Mouse (Mus musculus) limb, embryonic 14.5 days (tissue): ENCODE measurements around the gene Fnip1. TPM values are rescaled to one million over a fixed set of nuclear protein-coding genes. Genes with fewer than 3 reads are reported as not detected.

Source experiments
- ATAC-seq: fragments of 200-750 bp; cut with Nextera tagmentation; 2 replicates; pipeline ENCODE4 v1.8.0; 2017; ENCODE audit warnings: low read depth, moderate number of reproducible peaks, moderate TSS enrichment; ENCODE audit not compliant: low FRiP score
- DNase-seq: peaks from one replicate; pipeline ENCODE4 v3.0.0-alpha.2; 2015; ENCODE audit warnings: low spot score
- H3K27ac ChIP-seq: fragments of 300-500 bp; sonication (generic); replicated peaks from 2 replicates; pipeline ENCODE4 v1.5.1; 2014; ENCODE audit warnings: low read depth, mild to moderate bottlenecking, low read length, moderate library complexity, mixed read lengths
- H3K27me3 ChIP-seq: fragments of 300-500 bp; sonication (generic); 2 replicates; pipeline ENCODE4 v1.6.1; 2014; ENCODE audit warnings: low read length, mixed read lengths; ENCODE audit not compliant: control insufficient read depth, insufficient read depth
- H3K36me3 ChIP-seq: fragments of 300-500 bp; sonication (generic); 2 replicates; pipeline ENCODE4 v1.6.1; 2014; ENCODE audit warnings: mild to moderate bottlenecking, low read length, moderate library complexity, mixed read lengths; ENCODE audit not compliant: control insufficient read depth, insufficient read depth
- H3K4me1 ChIP-seq: fragments of 300-500 bp; sonication (generic); 2 replicates; pipeline ENCODE4 v1.6.1; 2014; ENCODE audit warnings: antibody characterized with exemption, low read length, mixed read lengths; ENCODE audit not compliant: control insufficient read depth, insufficient read depth
- H3K4me2 ChIP-seq: fragments of 300-500 bp; sonication (generic); replicated peaks from 2 replicates; pipeline ENCODE4 v1.6.1; 2014; ENCODE audit warnings: low read depth, mild to moderate bottlenecking, low read length, moderate library complexity; ENCODE audit not compliant: severe bottlenecking
- H3K4me3 ChIP-seq: fragments of 300-500 bp; sonication (generic); replicated peaks from 2 replicates; pipeline ENCODE4 v1.5.1; 2014; ENCODE audit warnings: low read length
- H3K9ac ChIP-seq: fragments of 300-500 bp; sonication (generic); 2 replicates; pipeline ENCODE4 v1.6.1; 2014; ENCODE audit warnings: mild to moderate bottlenecking, low read depth, low read length, moderate library complexity; ENCODE audit not compliant: severe bottlenecking
- H3K9me3 ChIP-seq: fragments of 300-500 bp; sonication (generic); 2 replicates; pipeline ENCODE4 v1.6.1; 2016; ENCODE audit warnings: low read length; ENCODE audit not compliant: control insufficient read depth
- POLR2A ChIP-seq: fragments of 200-500 bp; IDR thresholded peaks from 2 replicates; pipeline ENCODE4 v1.8.0; 2012; ENCODE audit warnings: inconsistent platforms, mild to moderate bottlenecking, moderate library complexity, borderline replicate concordance; ENCODE audit not compliant: insufficient read depth, insufficient read length; ENCODE audit errors: extremely low read depth
- WGBS: fragments of 180-500 bp; shearing (Covaris S2); extraction: QIAGEN DNeasy Blood & Tissue Kit; methylation state at CpG from one replicate; pipeline ENCODE4 v1.1.7; 2014; 5-methylcytosine and 5-hydroxymethylcytosine counted together
- polyA plus RNA-seq, 2 experiments: library from polyadenylated mRNA; depleted of rRNA in 1 of 2; stranded (reverse) in 1 of 2; unstranded in 1 of 2; fragments of >200 nt; fragmentation: Nextera tagmentation in 1 of 2; extraction: Ambion mirVana in 1 of 2; gene quantifications; 2 replicates each; pipeline versions ENCODE4 v1.2.1 to v1.2.3; 2012 to 2014

Fnip1 gene
- polyA plus RNA-seq, 2 experiments: 9.7 to 13.4 TPM

DNA sequence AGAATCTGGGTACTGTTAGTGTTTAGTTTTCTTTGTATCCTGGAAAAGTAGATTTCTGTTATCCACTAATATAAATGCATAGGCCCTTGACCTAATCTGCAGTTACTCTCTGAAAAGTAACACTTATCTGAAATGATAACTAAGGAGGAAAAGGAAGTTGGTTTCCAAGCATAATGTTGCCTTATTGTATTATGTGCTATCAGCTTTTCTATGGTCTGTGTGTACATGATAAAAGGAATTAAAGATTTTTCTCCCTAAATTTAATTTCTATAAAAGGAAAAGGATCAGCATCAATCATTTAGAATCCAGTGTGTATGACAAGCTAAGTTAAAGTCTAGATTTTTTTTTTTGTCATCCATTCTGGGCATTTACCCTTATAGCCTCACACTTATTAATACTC, 75.6 kb downstream of the Fnip1 start:
- Histone ChIP-seq H3K4me2 (no peak overlapping the region), H3K9ac (no peak overlapping the region), H3K36me3 (peaks cover 24% of the 10 kb centered on the region), H3K27me3 (no peaks in the 10 kb centered on the region), H3K4me1 (no peaks in the 10 kb centered on the region), H3K27ac (no peak overlapping the region), H3K9me3 (no peaks in the 10 kb centered on the region), H3K4me3 (no peak overlapping the region)
- ATAC-seq: no peak
- TF ChIP-seq POLR2A: no peak
- DNase-seq: no peak

DNA sequence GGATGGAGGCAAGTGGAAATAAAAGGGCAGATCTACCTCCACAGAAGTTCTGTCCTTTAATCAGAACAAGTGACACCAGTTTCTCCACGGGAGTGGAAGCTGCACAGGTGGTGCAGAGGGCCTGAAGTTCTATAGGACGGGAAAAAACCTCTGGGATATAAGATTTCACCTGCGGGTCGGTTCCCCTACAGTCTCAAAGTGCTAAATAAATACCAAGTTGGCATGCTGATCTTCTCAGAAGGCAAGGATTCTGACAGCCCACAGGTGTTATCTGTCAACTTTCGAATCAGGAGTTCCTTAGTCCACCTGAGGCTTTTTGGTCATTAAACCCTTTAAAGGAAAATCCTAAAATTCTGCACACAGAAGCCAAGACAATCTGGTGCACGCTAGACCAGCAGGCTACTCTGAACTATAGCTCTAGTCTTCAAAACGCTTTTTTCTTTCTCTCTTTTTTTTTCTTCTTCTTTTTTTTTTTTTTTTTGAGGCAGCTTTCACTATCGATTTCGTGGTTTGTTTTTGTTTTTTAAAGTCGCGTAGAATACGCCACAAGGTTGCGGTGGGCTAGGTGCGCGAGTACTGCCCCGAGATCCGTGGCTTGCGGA, 84.0 kb downstream of the Fnip1 start:
- Histone ChIP-seq H3K9ac (peak overlapping the region; percentile 68), H3K27ac (peak overlapping the region; percentile 91), H3K36me3 (no peaks in the 10 kb centered on the region), H3K27me3 (no peaks in the 10 kb centered on the region), H3K4me1 (peaks cover 11% of the 10 kb centered on the region), H3K4me3 (peak overlapping the region; percentile 78), H3K4me2 (peak overlapping the region; percentile 67), H3K9me3 (no peaks in the 10 kb centered on the region)
- WGBS: under 1% methylated on average over 18 of the region's 18 CpGs
- ATAC-seq (no peak), DNase-seq (peak; percentile 21)
- no peak for TF ChIP-seq POLR2A

DNA sequence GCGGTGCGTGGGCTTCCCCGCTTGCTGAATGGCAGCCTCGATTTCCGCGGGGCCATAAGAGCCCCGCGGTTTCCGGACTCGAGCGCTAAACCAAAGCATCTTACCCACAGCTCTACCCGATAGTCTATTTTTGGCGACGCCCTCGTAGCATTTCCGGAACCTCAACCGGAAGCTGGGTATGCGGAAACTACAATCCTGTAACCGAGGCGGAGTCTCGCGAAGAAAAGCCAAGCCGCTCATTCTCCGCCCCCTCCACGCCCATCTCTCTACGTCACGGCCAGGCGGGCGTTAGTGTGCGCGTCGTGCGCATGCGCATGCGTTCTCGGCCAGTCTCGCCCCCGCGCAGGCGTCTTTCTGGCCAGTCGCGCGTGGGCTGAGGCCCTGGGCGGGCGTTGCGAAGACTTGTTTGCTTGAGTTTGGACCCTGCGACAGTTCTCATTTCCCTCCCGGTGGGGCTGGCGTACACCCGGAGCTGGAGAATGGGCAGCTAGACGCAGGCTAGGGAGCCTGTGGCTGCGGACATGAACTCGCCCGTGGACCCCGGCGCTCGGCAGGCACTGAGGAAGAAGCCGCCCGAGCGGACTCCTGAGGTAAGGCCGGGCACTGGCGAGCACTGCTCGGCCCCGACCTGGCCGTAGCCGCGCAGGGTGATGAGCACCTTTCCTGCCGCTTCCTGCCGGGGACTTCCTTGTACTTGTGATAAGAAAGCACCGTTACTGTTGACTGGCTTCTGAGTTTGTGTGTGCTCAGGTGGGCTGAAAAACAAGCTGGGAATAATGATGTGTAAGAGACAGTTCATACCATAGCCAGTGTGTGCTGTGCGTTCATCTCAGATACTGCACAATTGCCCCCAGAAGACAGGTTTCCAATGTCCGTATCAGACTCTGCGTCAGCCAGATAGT, 84.8 kb downstream of the Fnip1 start, which contains the start of gene Rapgef6:
Gene Rapgef6, plus strand, starts transcription at position 319 of the 902 bp plus-strand sequence.
- Histone ChIP-seq H3K4me1 (peaks cover 11% of the 10 kb centered on the region), H3K9ac (peak within 1 kb of the TSS; percentile 83), H3K9me3 (no peaks in the 10 kb centered on the region), H3K4me3 (peak within 1 kb of the TSS; percentile 78), H3K4me2 (peak within 1 kb of the TSS; percentile 67), H3K27ac (peak within 1 kb of the TSS; percentile 91), H3K27me3 (no peaks in the 10 kb centered on the region), H3K36me3 (no peaks in the 10 kb centered on the region)
- ATAC-seq (peak; percentile 95), DNase-seq (peak; percentile 97)
- under 1% methylated on average over 67 of the region's 73 CpGs for WGBS
- peak; percentile 65; the same call in 1 of the 2 replicates for TF ChIP-seq POLR2A

DNA sequence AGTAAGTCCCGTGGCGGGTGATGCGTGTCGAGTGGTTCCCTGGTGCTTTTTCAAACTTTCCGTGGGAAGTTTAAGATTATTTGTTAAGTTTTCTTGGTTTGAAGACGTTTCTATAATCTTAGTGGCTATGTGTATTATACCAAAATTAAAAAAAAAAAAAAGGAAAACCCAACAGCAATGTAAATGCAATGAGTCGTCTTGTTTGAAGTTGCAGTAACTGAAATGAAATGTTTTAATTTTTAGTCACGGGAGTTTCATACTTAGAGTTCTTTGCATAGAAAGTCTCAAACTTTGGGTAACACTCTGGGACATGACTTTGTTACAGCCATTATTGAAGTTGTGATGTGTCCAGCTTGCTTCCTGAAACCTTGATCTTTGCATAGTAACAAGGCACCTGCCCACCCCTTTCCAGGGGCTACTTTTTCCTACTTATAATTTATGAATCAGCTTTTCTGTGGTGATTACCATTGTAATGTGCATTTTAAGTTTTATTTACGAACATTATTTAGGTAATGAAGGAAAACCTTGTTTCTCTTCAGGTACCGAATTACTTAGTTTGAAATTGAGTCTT, 85.5 kb downstream of the Fnip1 start:
- no peak for DNase-seq
- Histone ChIP-seq H3K27me3 (no peaks in the 10 kb centered on the region), H3K9ac (peak overlapping the region; percentile 83), H3K9me3 (no peaks in the 10 kb centered on the region), H3K27ac (no peak overlapping the region; the same call in 1 of the 2 replicates), H3K4me2 (peak overlapping the region; percentile 67), H3K4me3 (peak overlapping the region; percentile 78), H3K4me1 (peaks cover 11% of the 10 kb centered on the region), H3K36me3 (no peaks in the 10 kb centered on the region)
- no peak for TF ChIP-seq POLR2A
- WGBS: 18% methylated on average over 10 of the region's 10 CpGs
- no peak for ATAC-seq

DNA sequence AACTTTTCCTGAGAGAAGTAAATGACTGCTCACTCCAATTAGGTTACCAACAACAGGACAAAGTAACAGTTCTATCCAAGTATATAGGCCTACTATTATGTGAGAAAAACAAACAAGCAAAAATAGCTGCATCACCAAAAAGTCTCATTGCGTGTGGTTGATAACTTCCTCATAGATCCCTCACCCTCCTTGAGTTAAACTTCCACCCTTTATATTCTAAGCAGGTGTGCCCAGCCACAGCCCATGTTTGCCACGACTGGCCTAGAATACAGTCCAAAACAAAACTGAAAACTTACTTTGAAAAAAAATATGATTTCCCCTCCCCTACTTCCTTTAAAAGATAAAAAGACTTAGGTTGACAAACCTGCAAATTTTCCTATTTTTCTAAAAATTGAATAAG, 90.0 kb downstream of the Fnip1 start:
- no peaks in the 10 kb centered on the region for H3K27me3 ChIP-seq
- no peak overlapping the region for H3K9ac ChIP-seq
- no peak for DNase-seq
- WGBS: 87% methylated on average over 2 of the region's 2 CpGs
- no peak overlapping the region for H3K4me3 ChIP-seq
- H3K4me2 ChIP-seq: no peak overlapping the region
- TF ChIP-seq POLR2A: no peak
- no peaks in the 10 kb centered on the region for H3K36me3 ChIP-seq
- no peaks in the 10 kb centered on the region for H3K9me3 ChIP-seq
- peaks cover 16% of the 10 kb centered on the region for H3K4me1 ChIP-seq
- H3K27ac ChIP-seq: no peak overlapping the region
- ATAC-seq: no peak
